Mouse (Mus musculus) myocyte (in vitro differentiated cells): ENCODE measurements around the gene Gm20388. TPM values are rescaled to one million over a fixed set of nuclear protein-coding genes. Genes with fewer than 3 reads are reported as not detected.

Source experiments
- H3K27me3 ChIP-seq: one replicate; pipeline ENCODE4 v1.6.1; 2011; ENCODE audit not compliant: control insufficient read depth, insufficient read depth, insufficient read length
- H3K36me3 ChIP-seq: one replicate; pipeline ENCODE4 v1.6.1; 2011; ENCODE audit not compliant: control insufficient read depth, insufficient read depth
- H3K4me2 ChIP-seq: one replicate; pipeline ENCODE4 v1.6.1; 2011; ENCODE audit warnings: low read depth, control low read depth
- H3K4me3 ChIP-seq: one replicate; pipeline ENCODE4 v1.5.1; 2011; ENCODE audit warnings: mild to moderate bottlenecking, control low read depth, moderate library complexity
- H3K79me2 ChIP-seq: one replicate; pipeline ENCODE4 v1.6.1; 2011; ENCODE audit not compliant: control insufficient read depth, insufficient read depth
- H3ac ChIP-seq: one replicate; pipeline ENCODE4 v1.6.1; 2011; ENCODE audit not compliant: control insufficient read depth, insufficient read length
- CEBPB ChIP-seq: IDR thresholded peaks from 2 replicates; pipeline ENCODE4 v1.6.1; 2011; ENCODE audit warnings: mild to moderate bottlenecking, moderate library complexity; ENCODE audit not compliant: poor library complexity, insufficient read depth, severe bottlenecking
- E2F4 ChIP-seq: IDR thresholded peaks from one replicate; pipeline ENCODE4 v1.6.1; 2011; ENCODE audit warnings: mild to moderate bottlenecking, control low read depth, moderate library complexity; ENCODE audit not compliant: insufficient read depth
- MAX ChIP-seq: IDR thresholded peaks from one replicate; pipeline ENCODE4 v1.6.1; 2011; ENCODE audit warnings: low read depth, mild to moderate bottlenecking, control low read depth
- MYOD1 ChIP-seq, 3 experiments: IDR thresholded peaks; one replicate each; pipeline ENCODE4 v1.6.1; 2011; ENCODE audit warnings: control low read depth in 2 of 3, low read depth in 2 of 3, mild to moderate bottlenecking in 2 of 3, moderate library complexity in 1 of 3; ENCODE audit not compliant: insufficient read length in 2 of 3, control insufficient read depth in 1 of 3
- MYOG ChIP-seq, 3 experiments: IDR thresholded peaks; one replicate each; pipeline ENCODE4 v1.6.1; 2011; ENCODE audit warnings: control low read depth in 2 of 3, low read depth in 2 of 3, mild to moderate bottlenecking in 2 of 3; ENCODE audit not compliant: insufficient read length in 2 of 3, control insufficient read depth in 1 of 3, insufficient read depth in 1 of 3
- POLR2A ChIP-seq: IDR thresholded peaks from one replicate; pipeline ENCODE4 v1.6.1; 2011; ENCODE audit warnings: low read depth, mild to moderate bottlenecking, control low read depth, moderate library complexity; ENCODE audit not compliant: insufficient read length
- POLR2AphosphoS2 ChIP-seq: IDR thresholded peaks from one replicate; pipeline ENCODE4 v1.6.1; 2011; ENCODE audit warnings: low read depth, control low read depth; ENCODE audit not compliant: insufficient read length
- REST ChIP-seq: IDR thresholded peaks from one replicate; pipeline ENCODE4 v1.6.1; 2011; ENCODE audit warnings: mild to moderate bottlenecking, control low read depth, moderate library complexity; ENCODE audit not compliant: insufficient read depth, insufficient read length
- SRF ChIP-seq: IDR thresholded peaks from one replicate; pipeline ENCODE4 v1.6.1; 2011; ENCODE audit warnings: low read depth; ENCODE audit not compliant: control insufficient read depth, insufficient read length
- TCF12 ChIP-seq: IDR thresholded peaks from one replicate; pipeline ENCODE4 v1.6.1; 2011; ENCODE audit warnings: mild to moderate bottlenecking, control low read depth; ENCODE audit not compliant: poor library complexity, insufficient read depth, severe bottlenecking
- TCF3 ChIP-seq: IDR thresholded peaks from one replicate; pipeline ENCODE4 v1.6.1; 2011; ENCODE audit warnings: low read depth, control low read depth; ENCODE audit not compliant: insufficient read length
- USF1 ChIP-seq: IDR thresholded peaks from one replicate; pipeline ENCODE4 v1.6.1; 2011; ENCODE audit warnings: low read depth, mild to moderate bottlenecking, control low read depth, moderate library complexity
- polyA plus RNA-seq: library from polyadenylated mRNA; unstranded; fragments of >200 nt; fragmentation: generic; extraction: Trizol; gene quantifications from one replicate; pipeline ENCODE4 v1.2.1, GENCODE M21; 2012; ENCODE audit warnings: missing spikeins

Gm20388 gene
- polyA plus RNA-seq, 1 experiment, result 15.3 TPM

DNA sequence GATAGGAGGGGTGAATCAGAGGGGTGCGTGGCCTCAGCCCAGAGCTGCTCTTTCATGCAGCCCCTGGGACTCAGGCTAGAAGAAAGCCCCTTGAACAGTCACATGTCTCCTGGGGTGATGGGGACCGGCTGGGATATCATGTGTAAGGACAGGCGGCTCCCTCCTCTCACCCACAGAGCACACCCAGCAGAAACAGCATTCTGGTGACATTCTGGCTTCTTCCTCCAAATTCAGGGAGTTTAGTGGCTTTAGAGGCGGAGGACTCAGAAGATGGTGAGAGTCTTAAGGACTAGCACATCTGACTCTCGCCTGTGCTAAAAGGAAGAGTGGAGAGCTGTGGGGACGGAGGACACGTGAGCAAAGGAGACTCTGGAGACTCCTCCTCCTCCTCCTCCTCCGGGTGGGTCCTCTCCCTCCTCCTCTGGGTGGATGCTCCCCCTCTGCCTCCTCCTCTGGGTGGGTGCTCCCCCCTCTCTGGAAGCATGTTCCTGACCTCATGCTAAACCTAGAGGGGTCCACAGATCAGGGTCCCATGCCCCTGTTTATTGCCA lies 1265.0 kb downstream of the Gm20388 start:
- Histone ChIP-seq H3K4me3 (no peak overlapping the region), H3K4me2 (no peak overlapping the region), H3K79me2 (no peaks in the 10 kb centered on the region), H3K36me3 (no peaks in the 10 kb centered on the region), H3K27me3 (no peaks in the 10 kb centered on the region), H3ac (no peak overlapping the region)
- TF ChIP-seq TCF12 (no peak), E2F4 (no peak), MYOG (IDR thresholded peaks at IDR 0.05; ENCODE audit: control insufficient read depth in 1 of 3, insufficient read depth in 1 of 3, insufficient read length in 2 of 3, low read depth in 2 of 3) (no peak), USF1 (no peak), MYOD1 (IDR thresholded peaks at IDR 0.05; ENCODE audit: control insufficient read depth in 1 of 3, insufficient read length in 2 of 3, low read depth in 2 of 3) (no peak), REST (no peak), CEBPB (no peak), SRF (no peak), MAX (no peak), POLR2AphosphoS2 (no peak), TCF3 (no peak), POLR2A (no peak)

DNA sequence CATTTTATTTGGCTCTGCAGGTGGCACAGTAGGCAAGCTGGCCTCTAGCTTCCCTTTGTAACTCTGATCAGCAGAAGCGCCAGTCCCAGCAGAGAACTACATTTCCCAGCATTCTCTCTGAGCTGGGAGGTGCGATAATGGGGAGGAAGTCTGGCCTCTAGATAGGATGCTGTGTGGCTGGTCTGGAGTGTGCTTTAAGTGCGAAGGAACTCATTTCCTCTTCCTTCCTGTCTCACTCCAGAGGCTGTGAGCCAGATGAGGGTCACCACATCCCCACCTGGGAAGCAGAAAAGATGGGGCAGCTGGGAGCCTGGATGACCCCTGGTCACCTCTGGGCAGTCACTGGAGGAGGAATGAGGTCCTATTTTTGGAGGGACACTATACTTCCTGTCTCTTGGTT lies 1265.7 kb downstream of the Gm20388 start:
- Histone ChIP-seq H3K4me2 (no peak overlapping the region), H3K79me2 (no peaks in the 10 kb centered on the region), H3K4me3 (no peak overlapping the region), H3K27me3 (no peaks in the 10 kb centered on the region), H3K36me3 (no peaks in the 10 kb centered on the region), H3ac (no peak overlapping the region)
- no peak for TF ChIP-seq POLR2AphosphoS2
- no peak for TF ChIP-seq E2F4
- TF ChIP-seq CEBPB, result no peak
- no peak for TF ChIP-seq TCF3
- no peak for TF ChIP-seq POLR2A
- TF ChIP-seq REST, result no peak
- TF ChIP-seq MYOG (IDR thresholded peaks at IDR 0.05; ENCODE audit: control insufficient read depth in 1 of 3, insufficient read depth in 1 of 3, insufficient read length in 2 of 3, low read depth in 2 of 3), result no peak
- TF ChIP-seq SRF, result no peak

DNA sequence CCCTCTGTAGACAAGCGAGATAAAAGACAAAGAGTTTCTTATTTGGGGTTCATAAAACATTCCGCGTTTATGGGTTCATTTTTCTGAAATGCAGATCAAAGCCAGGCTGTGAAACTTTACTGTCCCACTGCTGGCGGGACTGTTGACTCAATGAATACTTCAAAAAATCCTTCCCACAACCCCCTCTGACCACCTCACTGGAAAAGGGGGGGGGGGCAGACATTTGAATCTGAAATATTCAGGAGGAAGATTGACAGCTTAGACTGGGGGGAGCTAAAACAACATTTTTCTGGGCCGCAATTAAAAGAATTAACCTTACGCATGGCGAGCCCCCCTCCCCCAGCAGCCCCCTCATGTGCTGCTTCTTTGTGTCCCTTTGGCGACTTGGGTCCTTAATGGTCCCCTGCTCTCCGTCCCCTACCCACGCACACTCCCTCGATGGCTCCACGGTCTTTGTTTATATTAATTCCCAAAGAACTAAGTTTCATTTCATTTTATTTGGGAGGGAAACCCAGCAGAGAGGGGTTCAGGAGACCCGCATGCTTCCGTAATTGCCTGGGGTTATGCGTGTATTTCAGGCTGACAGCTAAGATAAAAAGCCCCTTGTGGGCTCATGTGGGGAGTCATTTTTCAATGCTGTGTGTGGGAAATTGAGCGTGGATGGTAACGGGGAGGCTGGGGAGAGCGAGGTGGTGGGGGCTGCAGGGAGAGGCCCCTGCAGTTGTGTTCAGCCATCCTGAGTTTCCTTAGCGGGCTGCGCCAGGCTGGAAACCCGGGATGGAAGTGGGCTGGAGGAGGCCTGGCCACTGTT lies 1270.0 kb downstream of the Gm20388 start:
- Histone ChIP-seq H3K27me3 (no peaks in the 10 kb centered on the region), H3ac (no peak overlapping the region), H3K4me2 (no peak overlapping the region), H3K4me3 (no peak overlapping the region), H3K79me2 (no peaks in the 10 kb centered on the region), H3K36me3 (no peaks in the 10 kb centered on the region)
- TF ChIP-seq CEBPB (no peak), E2F4 (no peak), POLR2AphosphoS2 (no peak), POLR2A (no peak), MAX (no peak), SRF (no peak), MYOD1 (IDR thresholded peaks at IDR 0.05; ENCODE audit: control insufficient read depth in 1 of 3, insufficient read length in 2 of 3, low read depth in 2 of 3) (no peak), TCF12 (no peak), TCF3 (no peak), MYOG (IDR thresholded peaks at IDR 0.05; ENCODE audit: control insufficient read depth in 1 of 3, insufficient read depth in 1 of 3, insufficient read length in 2 of 3, low read depth in 2 of 3) (no peak), REST (no peak), USF1 (no peak)

DNA sequence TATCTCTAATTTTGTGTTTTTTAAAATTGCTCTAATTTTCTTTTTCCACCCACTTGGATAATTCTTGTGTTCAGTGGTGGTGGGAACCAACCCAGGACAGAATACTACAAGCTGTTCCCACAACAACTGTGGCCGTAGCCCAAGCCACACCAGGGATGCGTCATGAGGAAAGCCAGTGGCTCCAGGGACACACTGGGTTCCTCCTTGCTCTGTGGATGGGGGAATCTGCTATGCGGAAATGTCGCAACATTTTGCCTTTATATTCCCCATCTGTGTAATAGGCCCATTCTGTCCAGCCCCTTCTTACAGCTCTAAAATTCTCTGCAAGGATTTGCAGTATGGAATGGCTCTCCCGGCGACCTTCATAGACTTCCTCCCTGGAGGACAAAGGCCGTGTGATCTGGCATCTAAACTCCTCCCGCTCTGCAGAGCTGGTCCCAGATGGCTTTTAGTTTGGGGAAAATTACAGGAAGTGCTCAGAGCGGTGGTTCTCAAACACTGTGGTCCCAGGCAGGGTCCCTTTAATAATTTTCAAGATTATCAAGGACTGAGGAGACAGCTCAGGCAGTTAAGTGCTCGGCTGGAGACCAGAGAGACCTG lies 1270.7 kb downstream of the Gm20388 start:
- Histone ChIP-seq H3K36me3 (no peaks in the 10 kb centered on the region), H3K4me3 (no peak overlapping the region), H3K27me3 (no peaks in the 10 kb centered on the region), H3K79me2 (no peaks in the 10 kb centered on the region), H3K4me2 (no peak overlapping the region), H3ac (no peak overlapping the region)
- TF ChIP-seq USF1, result no peak
- TF ChIP-seq SRF, result no peak
- no peak for TF ChIP-seq TCF3
- TF ChIP-seq REST, result no peak
